In genomic region chr1:44118239-44119054, GRCm38 (mm10) we compare ENCODE assay signal across 7 mouse cellular contexts. TPM values are rescaled to one million over a fixed set of nuclear protein-coding genes. Genes with fewer than 3 reads are reported as not detected.
DNase-seq lines count a peak whose midpoint lies in the region; ATAC-seq lines count a peak whose summit lies in the region.

TSS of gene Kdelc1 (minus strand) at chr1:44118808.
TSS of gene Bivm (plus strand) at chr1:44118957.

- H3K27ac ChIP-seq in embryonic facial prominence, embryonic 11.5 days (replicated peaks; ENCODE audit: low read depth, low read length): peak within 1 kb of the TSS; percentile 91
- peak within 1 kb of the TSS; percentile 97 for H3K27ac ChIP-seq in limb, embryonic 10.5 days
- peak within 1 kb of the TSS; percentile 98 for H3K27ac ChIP-seq in midbrain, embryonic 13.5 days

- no peaks in the 10 kb centered on the region for H3K9me3 ChIP-seq in embryonic facial prominence, embryonic 11.5 days (replicated peaks; ENCODE audit: control insufficient read depth, low read length)
- H3K9me3 ChIP-seq in limb, embryonic 10.5 days (replicated peaks): no peaks in the 10 kb centered on the region
- no peaks in the 10 kb centered on the region for H3K9me3 ChIP-seq in midbrain, embryonic 13.5 days

- H3K27me3 ChIP-seq in embryonic facial prominence, embryonic 11.5 days (ENCODE audit: control insufficient read depth, insufficient read depth, low read length): no peaks in the 10 kb centered on the region
- H3K27me3 ChIP-seq in limb, embryonic 10.5 days (ENCODE audit: low read depth, poor library complexity, severe bottlenecking): no peaks in the 10 kb centered on the region
- no peaks in the 10 kb centered on the region for H3K27me3 ChIP-seq in midbrain, embryonic 13.5 days

- peak; percentile 89 for DNase-seq in adrenal gland, postnatal 10 days
- DNase-seq in embryonic facial prominence, embryonic 11.5 days (ENCODE audit: low spot score): peak; percentile 95
- DNase-seq in kidney, adult 11 months: peak; percentile 95
- peak; percentile 85 for DNase-seq in limb, embryonic 10.5 days (ENCODE audit: low spot score)
- peak; percentile 36 for DNase-seq in spleen, adult 12 weeks (ENCODE audit: low spot score)

- H3K4me2 ChIP-seq in embryonic facial prominence, embryonic 11.5 days (ENCODE audit: low read depth, low read length): peak within 1 kb of the TSS; percentile 78
- H3K4me2 ChIP-seq in midbrain, embryonic 13.5 days (replicated peaks): peak within 1 kb of the TSS; percentile 65

- peak within 1 kb of the TSS; percentile 83 for H3K9ac ChIP-seq in embryonic facial prominence, embryonic 11.5 days (replicated peaks; ENCODE audit: low read length)
- H3K9ac ChIP-seq in midbrain, embryonic 13.5 days (replicated peaks): peak within 1 kb of the TSS; percentile 89

- under 1% methylated on average over 39 of the region's 39 CpGs for WGBS in embryonic facial prominence, embryonic 11.5 days
- under 1% methylated on average over 39 of the region's 39 CpGs for WGBS in limb, embryonic 10.5 days
- under 1% methylated on average over 39 of the region's 39 CpGs for WGBS in midbrain, embryonic 13.5 days

- H3K4me1 ChIP-seq in embryonic facial prominence, embryonic 11.5 days (ENCODE audit: control insufficient read depth, insufficient read depth, low read length): no peaks in the 10 kb centered on the region
- peaks cover 12% of the 10 kb centered on the region for H3K4me1 ChIP-seq in limb, embryonic 10.5 days
- peaks cover 31% of the 10 kb centered on the region for H3K4me1 ChIP-seq in midbrain, embryonic 13.5 days (replicated peaks)

- ATAC-seq in embryonic facial prominence, embryonic 11.5 days (replicated peaks; ENCODE audit: insufficient number of reproducible peaks, low FRiP score, low TSS enrichment, low read depth): peak; percentile 97
- ATAC-seq in granulocyte monocyte progenitor cell, adult 5-6 weeks (replicated peaks; ENCODE audit: poor library complexity, severe bottlenecking): peak; percentile 79
- peak; percentile 98 for ATAC-seq in midbrain, embryonic 13.5 days

- peak within 1 kb of the TSS; percentile 72 for H3K4me3 ChIP-seq in embryonic facial prominence, embryonic 11.5 days (ENCODE audit: low read depth, low read length)
- H3K4me3 ChIP-seq in limb, embryonic 10.5 days: peak within 1 kb of the TSS; percentile 77
- H3K4me3 ChIP-seq in midbrain, embryonic 13.5 days (replicated peaks): peak within 1 kb of the TSS; percentile 68

- H3K36me3 ChIP-seq in embryonic facial prominence, embryonic 11.5 days (replicated peaks; ENCODE audit: control insufficient read depth, insufficient read depth, low read depth, low read length): no peaks in the 10 kb centered on the region
- peaks cover 47% of the 10 kb centered on the region for H3K36me3 ChIP-seq in limb, embryonic 10.5 days
- H3K36me3 ChIP-seq in midbrain, embryonic 13.5 days: peaks cover 18% of the 10 kb centered on the region

RNA-seq across cellular contexts. Expression of gene Kdelc1, which starts in this region (rescaled TPM):
- total RNA-seq in adrenal gland, postnatal 10 days (2021): 10 to 100 TPM; 21.0 to 21.8 TPM
- 81.7 and 88.9 TPM in 2 replicates for polyA plus RNA-seq in embryonic facial prominence, embryonic 11.5 days (2014; fragmentation: Nextera tagmentation; extraction: Ambion mirVana)
- total RNA-seq in granulocyte monocyte progenitor cell, adult 5-6 weeks (2014; fragmentation: Nextera tagmentation): 38.3 and 40.7 TPM in 2 replicates
- total RNA-seq in granulocyte monocyte progenitor cell, adult 5-6 weeks (2017): 33.4 and 35.5 TPM in 2 replicates
- polyA plus RNA-seq in limb, embryonic 10.5 days (2016; fragmentation: Nextera tagmentation; extraction: Ambion mirVana): 77.8 and 80.8 TPM in 2 replicates
- polyA plus RNA-seq in midbrain, embryonic 13.5 days (2015; fragmentation: Nextera tagmentation; extraction: Ambion mirVana): 33.4 and 35.1 TPM in 2 replicates

RNA-seq across cellular contexts. Expression of gene Bivm, which starts in this region (rescaled TPM):
- total RNA-seq in adrenal gland, postnatal 10 days (2021): 10 to 100 TPM; 13.2 to 19.4 TPM
- 34.2 and 36.2 TPM in 2 replicates for polyA plus RNA-seq in embryonic facial prominence, embryonic 11.5 days (2014; fragmentation: Nextera tagmentation; extraction: Ambion mirVana)
- total RNA-seq in granulocyte monocyte progenitor cell, adult 5-6 weeks (2014; fragmentation: Nextera tagmentation): 11.5 and 17.5 TPM in 2 replicates
- total RNA-seq in granulocyte monocyte progenitor cell, adult 5-6 weeks (2017): 7.0 and 10.6 TPM in 2 replicates
- 26.5 and 28.3 TPM in 2 replicates for polyA plus RNA-seq in limb, embryonic 10.5 days (2016; fragmentation: Nextera tagmentation; extraction: Ambion mirVana)
- 30.5 and 30.8 TPM in 2 replicates for polyA plus RNA-seq in midbrain, embryonic 13.5 days (2015; fragmentation: Nextera tagmentation; extraction: Ambion mirVana)

Comparison
In these comparisons a context has a peak if more than half of its experiments do, and no peak if none do; other contexts are left out.
1. Peak in every context shown above with its lines: DNase-seq, ATAC-seq, H3K4me3 ChIP-seq and H3K27ac ChIP-seq.
2. DNase-seq: peak in every context shown above with its lines; median percentile 95 in embryonic facial prominence, embryonic 11.5 days; 95 in kidney, adult 11 months; 89 in adrenal gland, postnatal 10 days; 85 in limb, embryonic 10.5 days; 36 in spleen, adult 12 weeks.